Mouse (Mus musculus) forebrain, embryonic 14.5 days (tissue): ENCODE measurements at regions not wholly inside any gene's neighbourhood (a gene's known extent, or its start where the extent isn't known, plus 50 kb on each side); places are given as distances from the start of the nearest gene placed in this dataset.
"Not testable (repeated sequence)": the region's sequence is repeated elsewhere in the genome, so short reads cannot be mapped to it uniquely, and the experiment has no call there.

Experiments
- ATAC-seq: fragments of 200-750 bp; cut with Nextera tagmentation; 2 replicates; pipeline ENCODE4 v1.8.0; 2017; ENCODE audit warnings: mild to moderate bottlenecking, moderate library complexity
- DNase-seq: peaks from one replicate; pipeline ENCODE4 v3.0.0-alpha.2; 2015; ENCODE audit warnings: low spot score
- H3K27ac ChIP-seq: fragments of 300-500 bp; sonication (generic); 2 replicates; pipeline ENCODE4 v1.5.1; 2014; ENCODE audit warnings: low read depth, mild to moderate bottlenecking, control low read depth, low read length, moderate library complexity
- H3K27me3 ChIP-seq: fragments of 300-500 bp; sonication (generic); replicated peaks from 2 replicates; pipeline ENCODE4 v1.6.1; 2014; ENCODE audit warnings: low read length, control low read depth, mixed read lengths; ENCODE audit not compliant: control insufficient read depth, insufficient read depth
- H3K36me3 ChIP-seq: fragments of 300-500 bp; sonication (generic); 2 replicates; pipeline ENCODE4 v1.6.1; 2014; ENCODE audit warnings: low read length, control low read depth; ENCODE audit not compliant: control insufficient read depth, insufficient read depth
- H3K4me1 ChIP-seq: fragments of 300-500 bp; sonication (generic); 2 replicates; pipeline ENCODE4 v1.6.1; 2014; ENCODE audit warnings: antibody characterized with exemption, low read length, control low read depth; ENCODE audit not compliant: control insufficient read depth, insufficient read depth
- H3K4me2 ChIP-seq: fragments of 300-500 bp; sonication (generic); 2 replicates; pipeline ENCODE4 v1.6.1; 2014; ENCODE audit warnings: mild to moderate bottlenecking, control low read depth, low read length
- H3K4me3 ChIP-seq: fragments of 300-500 bp; sonication (generic); 2 replicates; pipeline ENCODE4 v1.5.1; 2014; ENCODE audit warnings: low read depth, low read length, control low read depth
- H3K9ac ChIP-seq: fragments of 300-500 bp; sonication (generic); 2 replicates; pipeline ENCODE4 v1.6.1; 2014; ENCODE audit warnings: mild to moderate bottlenecking, low read length, control low read depth, moderate library complexity
- H3K9me3 ChIP-seq: fragments of 300-500 bp; sonication (generic); replicated peaks from 2 replicates; pipeline ENCODE4 v1.6.1; 2016; ENCODE audit warnings: low read length, control low read depth, mixed read lengths; ENCODE audit not compliant: control insufficient read depth
- whole genome bisulfite sequencing: fragments of 180-500 bp; shearing (Covaris S2); extraction: QIAGEN DNeasy Blood & Tissue Kit; methylation state at CpG from one replicate; pipeline ENCODE4 v1.1.7; 2014; 5-methylcytosine and 5-hydroxymethylcytosine counted together

GRCm38 (mm10) chr2:17902616-17903015 lies 94.1 kb downstream of the H2al2a start:
- Histone ChIP-seq H3K4me3 (no peak overlapping the region), H3K27ac (no peak overlapping the region), H3K9ac (no peak overlapping the region), H3K27me3 (no peaks in the 10 kb centered on the region), H3K9me3 (no peaks in the 10 kb centered on the region), H3K4me1 (no peaks in the 10 kb centered on the region), H3K36me3 (no peaks in the 10 kb centered on the region), H3K4me2 (no peak overlapping the region)
- no peak for ATAC-seq
- 67% methylated on average over 1 of the region's 1 CpGs for WGBS
- no peak for DNase-seq

GRCm38 (mm10) chr2:17900202-17900601 lies 96.6 kb downstream of the H2al2a start:
- H3K27me3 ChIP-seq = no peaks in the 10 kb centered on the region
- H3K36me3 ChIP-seq = no peaks in the 10 kb centered on the region
- H3K27ac ChIP-seq = no peak overlapping the region
- no peaks in the 10 kb centered on the region for H3K4me1 ChIP-seq
- H3K4me2 ChIP-seq = no peak overlapping the region
- no peak for DNase-seq
- no peak for ATAC-seq
- no peak overlapping the region for H3K9ac ChIP-seq
- H3K9me3 ChIP-seq = no peaks in the 10 kb centered on the region
- 46% methylated on average over 8 of the region's 8 CpGs for WGBS
- H3K4me3 ChIP-seq = no peak overlapping the region

GRCm38 (mm10) chr2:17898780-17899179 lies 98.0 kb downstream of the H2al2a start:
- no peak overlapping the region for H3K4me2 ChIP-seq
- no peaks in the 10 kb centered on the region for H3K36me3 ChIP-seq
- no peak overlapping the region for H3K4me3 ChIP-seq
- no peak overlapping the region for H3K9ac ChIP-seq
- WGBS = 33% methylated on average over 3 of the region's 3 CpGs
- DNase-seq = no peak
- ATAC-seq = no peak
- no peaks in the 10 kb centered on the region for H3K4me1 ChIP-seq
- no peaks in the 10 kb centered on the region for H3K9me3 ChIP-seq
- no peak overlapping the region for H3K27ac ChIP-seq
- H3K27me3 ChIP-seq = no peaks in the 10 kb centered on the region

GRCm38 (mm10) chr2:17896036-17896435 lies 100.7 kb downstream of the H2al2a start:
- Histone ChIP-seq H3K9ac (no peak overlapping the region), H3K27me3 (no peaks in the 10 kb centered on the region), H3K4me1 (no peaks in the 10 kb centered on the region), H3K4me2 (no peak overlapping the region), H3K4me3 (no peak overlapping the region), H3K36me3 (no peaks in the 10 kb centered on the region), H3K9me3 (no peaks in the 10 kb centered on the region), H3K27ac (no peak overlapping the region)
- ATAC-seq = no peak
- 95% methylated on average over 2 of the region's 2 CpGs for whole genome bisulfite sequencing
- DNase-seq = no peak

GRCm38 (mm10) chr2:17892661-17893060 lies 104.1 kb downstream of the H2al2a start:
- H3K36me3 ChIP-seq, H3K4me2 ChIP-seq, H3K4me1 ChIP-seq, H3K27ac ChIP-seq, ATAC-seq, H3K9ac ChIP-seq, H3K4me3 ChIP-seq, H3K27me3 ChIP-seq, DNase-seq, H3K9me3 ChIP-seq: not testable (repeated sequence)
- 98% methylated on average over 7 of the region's 7 CpGs for WGBS

- DNase-seq = no peak
These were observed 109.1 kb downstream of the H2al2a start for GRCm38 (mm10) chr2:17887699-17888098.

GRCm38 (mm10) chr2:17882389-17882788 lies 114.4 kb downstream of the H2al2a start:
- Histone ChIP-seq H3K4me1 (peaks cover 5% of the 10 kb centered on the region), H3K9ac (no peak overlapping the region), H3K36me3 (no peaks in the 10 kb centered on the region), H3K4me2 (no peak overlapping the region), H3K27ac (no peak overlapping the region), H3K4me3 (no peak overlapping the region), H3K27me3 (no peaks in the 10 kb centered on the region), H3K9me3 (no peaks in the 10 kb centered on the region)
- peak; percentile 6; the same call in 1 of the 2 replicates for ATAC-seq
- DNase-seq = peak; percentile 20
- 67% methylated on average over 12 of the region's 12 CpGs for WGBS

More at GRCm38 (mm10) chr2:17887699-17888098, 109.1 kb downstream of the H2al2a start:
- Histone ChIP-seq H3K4me1 (no peaks in the 10 kb centered on the region), H3K36me3 (no peaks in the 10 kb centered on the region), H3K27me3 (no peaks in the 10 kb centered on the region), H3K4me2 (no peak overlapping the region), H3K9me3 (no peaks in the 10 kb centered on the region), H3K27ac (no peak overlapping the region), H3K9ac (no peak overlapping the region), H3K4me3 (no peak overlapping the region)
- ATAC-seq = no peak
- 23% methylated on average over 3 of the region's 3 CpGs for WGBS

GRCm38 (mm10) chr2:17880800-17881717 lies 115.7 kb downstream of the H2al2a start:
- ATAC-seq (peak; percentile 78), DNase-seq (peak; percentile 84)
- H3K36me3 ChIP-seq = no peaks in the 10 kb centered on the region
- H3K9me3 ChIP-seq = no peaks in the 10 kb centered on the region
- 13% methylated on average over 11 of the region's 11 CpGs for WGBS
- H3K4me3 ChIP-seq = no peak overlapping the region
- no peak overlapping the region for H3K4me2 ChIP-seq
- H3K9ac ChIP-seq = no peak overlapping the region
- peaks cover 5% of the 10 kb centered on the region for H3K4me1 ChIP-seq
- H3K27me3 ChIP-seq = no peaks in the 10 kb centered on the region
- H3K27ac ChIP-seq = peak overlapping the region; percentile 21; the same call in 1 of the 2 replicates

- DNase-seq = no peak
- WGBS = 88% methylated on average over 1 of the region's 1 CpGs
- no peak for ATAC-seq
- Histone ChIP-seq H3K27ac (no peak overlapping the region), H3K27me3 (no peaks in the 10 kb centered on the region), H3K4me1 (peaks cover 5% of the 10 kb centered on the region), H3K9ac (no peak overlapping the region), H3K4me2 (no peak overlapping the region), H3K36me3 (no peaks in the 10 kb centered on the region), H3K4me3 (no peak overlapping the region), H3K9me3 (no peaks in the 10 kb centered on the region)
These were observed 118.9 kb downstream of the H2al2a start for GRCm38 (mm10) chr2:17877901-17878300.
